Mouse (Mus musculus) v-Abl transformed pro-B cells (cell line): Measurements from ENCODE around the gene Usf2.
"Not testable (repeated sequence)": the region's sequence is repeated elsewhere in the genome, so short reads cannot be mapped to it uniquely, and the experiment has no call there.

Source experiments
- in situ Hi-C, 2 experiments: fragments of 400-800 bp; cut with MboI; formaldehyde crosslinking; loops; one replicate each; pipeline ENCODE4 v1.15.1; 2025; ENCODE audit not compliant: unreplicated experiment in 2 of 2

The Usf2 gene

DNA sequence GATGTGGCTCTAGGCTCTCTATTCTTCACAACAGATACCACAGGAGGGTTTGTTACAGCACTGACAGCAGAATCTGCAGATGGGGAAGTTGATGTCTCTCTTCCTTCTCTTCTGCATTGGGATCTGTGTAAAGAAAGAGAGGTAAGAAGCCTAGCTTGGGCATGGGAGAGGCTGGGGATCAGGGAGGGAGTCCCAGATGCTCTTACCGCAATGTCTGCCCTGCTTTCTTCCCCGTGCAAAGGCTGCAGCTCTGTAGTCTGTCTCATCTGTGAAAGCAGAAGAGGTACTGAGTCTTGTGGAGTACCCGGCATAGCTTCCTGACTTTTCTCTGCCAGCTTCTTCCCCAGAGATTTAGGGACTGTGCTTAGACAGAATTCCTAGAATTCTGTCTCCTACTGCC is 34.1 kb downstream of the Usf2 start:
- in situ Hi-C loops, result not testable (repeated sequence)

DNA sequence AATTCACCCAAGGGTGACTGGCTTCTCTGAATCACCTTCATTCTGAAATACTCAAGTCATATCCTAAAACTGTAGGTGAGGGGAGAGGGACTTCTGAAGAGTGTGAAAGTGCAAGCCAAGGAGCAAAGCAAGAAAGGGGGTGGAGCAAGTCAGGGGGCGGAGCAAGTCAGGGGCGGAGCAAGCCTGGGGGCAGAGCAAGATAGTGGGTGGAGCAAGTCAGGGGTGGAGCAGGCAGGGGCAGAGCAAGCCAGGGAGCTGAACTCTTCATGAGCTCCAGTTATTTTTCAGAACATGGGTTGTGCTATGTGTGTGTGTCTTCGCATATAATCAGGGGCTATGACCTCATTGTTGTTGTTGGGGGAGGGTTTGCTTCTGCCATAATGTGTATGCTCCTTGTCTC is 36.4 kb downstream of the Usf2 start:
- in situ Hi-C loops, result no loop called here

DNA sequence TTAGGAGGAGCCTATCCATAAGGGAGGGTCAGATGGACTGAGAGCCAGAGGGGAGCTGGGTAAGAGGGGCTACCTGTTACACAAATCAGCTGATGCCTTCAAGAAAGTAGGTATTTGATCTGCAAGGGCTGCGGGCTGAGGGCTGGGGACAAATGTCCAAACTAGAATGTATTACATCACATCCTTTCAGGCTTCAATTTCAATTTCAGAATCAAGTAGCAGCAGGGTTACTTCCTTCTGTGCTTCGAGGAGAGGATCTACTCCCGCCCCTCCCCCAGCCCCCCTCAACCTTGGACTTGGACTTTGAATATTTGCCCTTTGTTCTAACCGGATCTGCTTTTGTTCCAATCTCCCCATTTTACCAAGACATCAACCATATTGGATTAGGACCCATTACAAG is 39.4 kb downstream of the Usf2 start:
- in situ Hi-C loops, result no loop called here

DNA sequence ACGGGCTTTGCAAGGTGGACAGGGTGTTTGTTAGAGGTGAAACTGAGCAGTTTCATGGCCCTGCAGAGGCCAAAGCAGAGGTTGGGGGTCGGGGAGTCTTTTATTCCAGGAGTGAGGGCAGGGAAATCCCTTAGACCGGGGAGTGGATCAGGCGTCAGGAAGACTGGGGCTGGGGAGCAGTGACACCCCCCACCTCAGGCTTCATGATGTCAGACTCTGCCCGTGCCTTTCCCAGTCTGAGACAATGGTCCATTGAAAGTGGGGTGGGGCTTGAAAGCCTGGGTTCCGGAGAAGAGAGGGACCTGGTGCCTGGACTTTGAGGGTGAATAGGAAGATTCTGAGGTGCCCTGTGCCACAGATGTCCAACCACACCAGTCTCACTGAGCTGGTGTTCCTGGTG is 39.9 kb downstream of the Usf2 start:
- in situ Hi-C loops, result no loop called here

DNA sequence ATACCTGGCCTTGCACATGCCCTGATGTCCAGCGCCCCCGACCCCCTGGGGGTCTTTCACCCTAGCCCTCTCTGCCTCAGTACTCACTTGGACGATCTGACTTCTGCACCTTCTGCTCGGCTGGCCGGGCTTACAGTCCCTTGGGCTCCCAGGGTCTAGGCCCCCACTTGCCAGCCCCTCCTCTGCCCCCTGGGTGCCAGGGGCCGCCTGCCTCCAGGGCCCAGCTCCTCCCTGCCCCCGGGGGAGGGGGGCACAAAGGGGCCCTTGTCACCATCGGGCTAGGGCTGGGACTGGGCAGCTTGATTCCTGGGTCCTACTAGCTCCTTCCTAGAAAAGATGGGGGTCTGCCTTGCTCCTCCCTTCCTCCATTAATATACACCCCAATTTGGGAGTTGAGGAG is 41.9 kb downstream of the Usf2 start, which contains the start of gene Mag:
Gene Mag, minus strand, starts transcription at position 142 of the 400 bp plus-strand sequence.
- in situ Hi-C loops, result loop anchor here (5.0 kb wide), 1 partner anchor 117 kb away; no protein-coding TSS in a partner anchor

DNA sequence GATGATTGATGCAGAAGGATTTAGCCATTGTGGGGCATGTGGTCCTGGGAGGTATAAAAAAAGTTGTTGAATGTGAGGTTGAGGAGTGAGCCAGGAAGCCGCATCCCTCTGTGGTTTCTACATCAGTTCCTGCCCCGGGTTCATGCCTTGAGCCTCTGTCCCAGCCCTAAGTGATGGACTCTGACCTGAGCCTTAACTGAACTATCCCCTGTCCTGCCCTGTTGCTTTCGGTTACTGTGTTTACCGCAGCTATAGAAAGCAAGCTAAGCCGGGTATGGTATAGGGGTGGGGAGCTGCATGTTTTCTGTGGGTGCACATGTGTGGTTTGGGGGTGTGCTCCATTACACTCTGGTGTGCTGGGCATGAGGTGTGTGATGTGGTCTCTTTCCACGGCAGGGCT is 46.8 kb downstream of the Usf2 start:
- in situ Hi-C loops, result loop anchor here (5.0 kb wide), 1 partner anchor 112 kb away; no protein-coding TSS in a partner anchor

DNA sequence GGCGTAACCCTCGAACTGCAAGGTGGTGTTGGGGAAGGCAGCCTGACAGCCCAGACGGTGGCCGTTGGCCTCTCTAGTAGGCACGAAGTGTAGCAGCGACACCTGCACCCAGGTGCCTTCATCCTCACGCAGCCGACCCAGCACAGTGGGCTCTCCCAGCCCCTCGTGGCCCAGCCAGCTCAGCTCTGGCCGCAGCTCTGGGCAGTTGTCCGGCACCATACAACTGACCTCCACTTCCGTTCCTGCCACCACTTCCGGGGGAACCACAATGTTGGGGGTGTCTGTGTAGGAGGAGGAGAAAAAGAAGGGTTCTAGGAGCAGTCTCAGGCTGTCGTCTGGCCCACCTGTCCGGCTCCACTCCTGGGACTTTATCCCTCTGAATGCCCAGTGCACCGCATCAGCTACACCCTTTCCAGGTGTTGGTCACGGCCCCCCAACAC is 47.6 kb downstream of the Usf2 start:
- in situ Hi-C loops, result no loop called here

DNA sequence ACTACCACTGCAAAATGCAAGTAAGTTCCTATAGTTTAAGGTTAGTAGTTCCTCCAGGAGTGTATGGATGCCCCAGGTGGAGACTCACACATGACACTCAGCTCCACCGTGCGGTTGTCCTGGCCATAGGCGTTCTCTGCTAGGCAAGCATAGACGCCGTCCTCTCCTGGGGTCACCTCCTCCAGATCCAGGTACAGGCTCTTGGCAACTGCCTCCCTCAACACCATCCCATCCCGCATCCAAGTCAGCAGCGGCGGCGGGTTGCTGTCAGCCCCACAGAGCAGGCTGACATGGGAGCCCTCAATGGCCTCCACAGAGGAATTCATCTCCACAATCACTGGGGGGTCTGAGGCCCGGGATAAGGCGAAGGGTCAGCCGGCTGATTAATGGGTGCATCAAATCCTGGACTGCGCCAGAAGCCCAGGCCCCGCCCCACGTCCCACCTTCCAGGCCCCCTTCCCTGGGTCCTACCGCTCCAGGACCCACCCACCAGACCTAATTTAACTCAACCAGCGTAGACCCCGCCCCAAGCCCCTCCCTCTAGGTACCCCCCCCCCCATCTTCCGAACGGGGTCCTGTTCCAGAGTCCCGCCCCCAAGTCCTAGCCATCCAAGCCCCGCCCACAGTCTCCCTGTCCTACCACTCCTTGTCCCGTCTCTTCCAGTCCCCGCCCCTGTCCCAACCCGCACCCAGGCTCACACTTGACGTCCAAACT is 48.2 kb downstream of the Usf2 start:
- in situ Hi-C loops, result no loop called here

DNA sequence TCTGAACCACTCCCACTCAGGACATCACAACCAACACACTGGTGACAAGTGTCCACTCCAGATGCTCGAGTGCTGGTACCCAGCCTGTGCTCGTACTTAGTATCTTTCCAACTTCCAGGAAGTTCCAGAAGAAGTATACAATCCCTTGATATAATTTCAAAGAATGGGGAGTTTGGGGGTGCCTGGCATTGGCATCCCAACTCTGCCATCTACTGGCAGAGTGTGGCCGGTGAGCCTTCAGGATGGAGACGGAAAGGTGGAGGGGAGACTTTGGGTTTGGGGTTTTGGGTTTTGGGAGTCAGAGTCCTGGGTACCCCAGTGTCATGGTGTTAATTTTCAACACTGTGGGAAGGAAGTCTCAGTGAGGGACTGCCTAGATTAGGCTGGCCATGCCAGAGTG is 52.6 kb downstream of the Usf2 start:
- in situ Hi-C loops, result loop anchor here in 1 of 2 experiments (5.0 kb wide), 1 partner anchor 42 kb away; the partner anchor contains the start of gene Ffar1
